Comparison of ENCODE assay signal across 27 mouse cellular contexts in the genomic region with DNA sequence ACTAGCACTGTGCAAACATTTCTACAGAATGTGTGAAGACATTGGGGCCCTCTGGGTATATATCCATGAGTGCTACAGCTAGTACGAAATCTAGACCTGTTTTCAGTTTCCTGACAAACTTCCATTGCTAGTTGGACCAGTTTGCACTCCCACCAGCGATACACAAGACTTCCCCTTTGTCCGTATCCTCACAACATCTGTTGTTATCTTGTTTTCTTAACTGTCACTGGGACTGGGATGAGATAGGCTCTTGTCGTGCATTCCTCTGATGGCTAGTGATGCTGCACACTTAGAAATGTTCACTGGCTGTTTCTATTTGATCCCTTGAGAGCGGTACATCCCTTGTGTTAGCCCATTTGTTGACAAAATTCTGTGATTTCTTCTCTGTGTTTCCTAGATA. TPM values are rescaled to one million over a fixed set of nuclear protein-coding genes. Genes with fewer than 3 reads are reported as not detected.
DNase-seq lines count a peak whose midpoint lies in the region; ATAC-seq and TF ChIP-seq lines count a peak whose summit lies in the region.
"Had no signal": no experiment of that assay in that cellular context is flagged by ENCODE, and none has a peak within 500 bp of the region (broad histone marks: within the 10 kb centered on the region; RNA-seq: fewer than 3 reads in every experiment).

No protein-coding gene starts in this region.

- no peak overlapping the region for H3K4me3 ChIP-seq in forebrain, embryonic 10.5 days
- H3K4me3 ChIP-seq in forebrain, postnatal 0 days (ENCODE audit: low read depth, low read length) = no peak overlapping the region
- H3K4me3 ChIP-seq in lung, embryonic 15.5 days = no peak overlapping the region
- H3K4me3 ChIP-seq in MEL (ENCODE audit: control insufficient read depth in 1 of 2, insufficient read depth in 1 of 2, low read depth in 2 of 2, low read length in 2 of 2) = no peak overlapping the region
- H3K4me3 ChIP-seq: embryonic facial prominence, embryonic 12.5 days; erythroblast, embryonic 14.5 days; heart, adult 2 months; heart, embryonic 10.5 days; heart, embryonic 13.5 days had no signal

- H3K4me2 ChIP-seq in forebrain, postnatal 0 days (ENCODE audit: low read depth) = no peak overlapping the region
- no peak overlapping the region for H3K4me2 ChIP-seq in lung, embryonic 15.5 days
- H3K4me2 ChIP-seq: embryonic facial prominence, embryonic 12.5 days; heart, embryonic 13.5 days; hindbrain, embryonic 14.5 days had no signal

- no peak for TF ChIP-seq RAD21 in MEL (IDR thresholded peaks at IDR 0.05; ENCODE audit: low read depth, low read length)

- H3K27me3 ChIP-seq in forebrain, embryonic 10.5 days (ENCODE audit: poor library complexity, severe bottlenecking) = peaks cover 3% of the 10 kb centered on the region; the same call in 1 of the 2 replicates
- no peaks in the 10 kb centered on the region for H3K27me3 ChIP-seq in forebrain, postnatal 0 days (ENCODE audit: insufficient read depth, low read length)
- H3K27me3 ChIP-seq in lung, embryonic 15.5 days = no peaks in the 10 kb centered on the region
- no peaks in the 10 kb centered on the region for H3K27me3 ChIP-seq in MEL (ENCODE audit: control insufficient read depth in 1 of 2, insufficient read depth in 2 of 2, low read length in 2 of 2)
- H3K27me3 ChIP-seq: embryonic facial prominence, embryonic 12.5 days; heart, embryonic 13.5 days had no signal

- no peaks in the 10 kb centered on the region for H3K79me2 ChIP-seq in MEL (ENCODE audit: control insufficient read depth, insufficient read depth, low read length, poor library complexity)

- no peak overlapping the region for H3K27ac ChIP-seq in forebrain, embryonic 10.5 days
- H3K27ac ChIP-seq in forebrain, postnatal 0 days (ENCODE audit: low read depth, low read length) = no peak overlapping the region
- H3K27ac ChIP-seq in lung, embryonic 15.5 days = peak overlapping the region; percentile 26; the same call in 1 of the 2 replicates
- H3K27ac ChIP-seq in MEL (ENCODE audit: control insufficient read depth, low read depth, low read length) = no peak overlapping the region
- H3K27ac ChIP-seq: embryonic facial prominence, embryonic 12.5 days; heart, adult 2 months; heart, embryonic 10.5 days; heart, embryonic 13.5 days; hindbrain, embryonic 14.5 days; hindbrain, postnatal 0 days had no signal

- peaks cover 9% of the 10 kb centered on the region for H3K9me3 ChIP-seq in forebrain, embryonic 10.5 days
- no peaks in the 10 kb centered on the region for H3K9me3 ChIP-seq in forebrain, postnatal 0 days (ENCODE audit: low read length)
- no peaks in the 10 kb centered on the region for H3K9me3 ChIP-seq in lung, embryonic 15.5 days
- H3K9me3 ChIP-seq in MEL (replicated peaks; ENCODE audit: insufficient read depth, low read length) = no peaks in the 10 kb centered on the region
- H3K9me3 ChIP-seq: heart, embryonic 10.5 days had no signal

- H3K9ac ChIP-seq in forebrain, postnatal 0 days = no peak overlapping the region
- H3K9ac ChIP-seq in lung, embryonic 15.5 days = no peak overlapping the region
- no peak overlapping the region for H3K9ac ChIP-seq in MEL (ENCODE audit: control insufficient read depth, low read depth, low read length, poor library complexity, severe bottlenecking)
- H3K9ac ChIP-seq: embryonic facial prominence, embryonic 12.5 days; heart, embryonic 13.5 days; hindbrain, embryonic 14.5 days had no signal

- peak; percentile 87 to 89 for TF ChIP-seq EP300 in MEL (IDR thresholded peaks at IDR 0.05; ENCODE audit: low read depth in 1 of 2, low read length in 2 of 2)

- no peak for ATAC-seq in forebrain, postnatal 0 days
- no peak for ATAC-seq in lung, embryonic 15.5 days (ENCODE audit: borderline replicate concordance, extremely low read depth, low FRiP score, low TSS enrichment)
- ATAC-seq in megakaryocyte-erythroid progenitor cell, adult 5-6 weeks (replicated peaks; ENCODE audit: low FRiP score, low TSS enrichment, poor library complexity, severe bottlenecking) = 0 out of 2 replicates have a peak, but pooled peaks have one; percentile 31
- ATAC-seq: forebrain, embryonic 14.5 days; hindbrain, postnatal 0 days; inflammation-experienced regulatory T-cells, adult 6 months had no signal

- WGBS in forebrain, embryonic 10.5 days = 71% methylated on average over 5 of the region's 5 CpGs
- WGBS in forebrain, postnatal 0 days = 75% methylated on average over 5 of the region's 5 CpGs
- 42% methylated on average over 5 of the region's 5 CpGs for WGBS in lung, embryonic 15.5 days

- peak; percentile 11 for DNase-seq in forebrain, embryonic 10.5 days (ENCODE audit: extremely low spot score, low spot score)
- DNase-seq in forebrain, postnatal 0 days = no peak
- no peak for DNase-seq in lung, postnatal 36 days
- peak; percentile 58 for DNase-seq in MEL (ENCODE audit: low read depth, low spot score)
- DNase-seq in adrenal gland, postnatal 4 days (ENCODE audit: low spot score in 2 of 2) = no peak
- DNase-seq: adrenal gland, adult 2 months; adrenal gland, postnatal 14 days; B cell, adult 2 months; cerebellum, adult 18-20 months; cerebellum, adult 9-10 months; cerebellum, postnatal 14 days; gastrocnemius, postnatal 10 days; gastrocnemius, postnatal 36 days; heart, adult 2 months; heart, postnatal 14 days; heart, postnatal 4 days had no signal

- peaks cover 13% of the 10 kb centered on the region for H3K4me1 ChIP-seq in forebrain, embryonic 10.5 days
- H3K4me1 ChIP-seq in forebrain, postnatal 0 days (ENCODE audit: insufficient read depth) = no peaks in the 10 kb centered on the region
- peaks cover 16% of the 10 kb centered on the region for H3K4me1 ChIP-seq in lung, embryonic 15.5 days
- peaks cover 17 to 24% of the 10 kb centered on the region in 2 experiments for H3K4me1 ChIP-seq in MEL (ENCODE audit: control insufficient read depth in 1 of 2, insufficient read depth in 2 of 2, low read length in 2 of 2)
- H3K4me1 ChIP-seq: embryonic facial prominence, embryonic 12.5 days had no signal

- H3K36me3 ChIP-seq in forebrain, embryonic 10.5 days (replicated peaks) = no peaks in the 10 kb centered on the region
- H3K36me3 ChIP-seq in forebrain, postnatal 0 days (ENCODE audit: insufficient read depth) = no peaks in the 10 kb centered on the region
- no peaks in the 10 kb centered on the region for H3K36me3 ChIP-seq in lung, embryonic 15.5 days
- H3K36me3 ChIP-seq in MEL (ENCODE audit: control insufficient read depth in 1 of 2, insufficient read depth in 2 of 2, low read length in 2 of 2) = peaks cover 0 to 21% of the 10 kb centered on the region in 2 experiments; a peak in 2 of 4 replicates
- H3K36me3 ChIP-seq: embryonic facial prominence, embryonic 12.5 days; G1E; heart, embryonic 10.5 days; heart, embryonic 13.5 days had no signal

- no peak for TF ChIP-seq POLR2A in MEL (IDR thresholded peaks at IDR 0.05; ENCODE audit: control insufficient read depth in 1 of 2, insufficient read depth in 1 of 2, low read depth in 1 of 2, low read length in 2 of 2, poor library complexity in 1 of 2)

- no peak for TF ChIP-seq CTCF in forebrain, postnatal 0 days (IDR thresholded peaks at IDR 0.05; ENCODE audit: low read depth)
- TF ChIP-seq CTCF in MEL (IDR thresholded peaks at IDR 0.05 in 2 of 3, conservative IDR thresholded peaks at IDR 0.05 in 1 of 3; ENCODE audit: control insufficient read depth in 1 of 3, insufficient read depth in 1 of 3, low read depth in 2 of 3, low read length in 3 of 3, poor library complexity in 1 of 3, severe bottlenecking in 1 of 3) = no peak

TF ChIP-seq in MEL, 35 proteins besides CTCF, POLR2A, EP300 and RAD21:
- TF ChIP-seq SIN3A (IDR thresholded peaks at IDR 0.05; ENCODE audit: low read length) = 0 out of 2 replicates have a peak, but pooled peaks have one; percentile 23
- peak; percentile 47 for TF ChIP-seq TAL1 (IDR thresholded peaks at IDR 0.05; ENCODE audit: low read length)
- TF ChIP-seq NELFE (IDR thresholded peaks at IDR 0.05; ENCODE audit: low read depth, low read length) = no peak
- peak; percentile 63; the same call in 1 of the 2 replicates for TF ChIP-seq ETS1 (IDR thresholded peaks at IDR 0.05; ENCODE audit: low read depth, low read length)
- peak; percentile 51; the same call in 1 of the 2 replicates for TF ChIP-seq RCOR1 (IDR thresholded peaks at IDR 0.05; ENCODE audit: low read depth, low read length)
- TF ChIP-seq TCF12 (IDR thresholded peaks at IDR 0.05; ENCODE audit: low read depth, low read length) = peak; percentile 81
- TF ChIP-seq GABPA (IDR thresholded peaks at IDR 0.05; ENCODE audit: low read depth, low read length) = no peak
- TF ChIP-seq GATA1 (IDR thresholded peaks at IDR 0.05; ENCODE audit: low read depth, low read length) = peak; percentile 93
- TF ChIP-seq POLR2AphosphoS2 (IDR thresholded peaks at IDR 0.05; ENCODE audit: low read length) = no peak
- peak; percentile 69 for TF ChIP-seq MYB (IDR thresholded peaks at IDR 0.05; ENCODE audit: low read depth, low read length)
- TF ChIP-seq BHLHE40 (IDR thresholded peaks at IDR 0.05; ENCODE audit: borderline replicate concordance, low read depth, low read length) = no peak
- no peak for TF ChIP-seq ZKSCAN1 (IDR thresholded peaks at IDR 0.05; ENCODE audit: low read depth, low read length)
- TF ChIP-seq MYC (IDR thresholded peaks at IDR 0.05; ENCODE audit: low read depth, low read length) = 0 out of 2 replicates have a peak, but pooled peaks have one; percentile 20

RNA-seq across cellular contexts. Expression of a gene that starts 49.0 kb away (rescaled TPM):
- polyA plus RNA-seq in forebrain, embryonic 10.5 days (2016; fragmentation: Nextera tagmentation; extraction: Ambion mirVana) = 114 TPM in 2 replicates
- 71.3 and 73.9 TPM in 2 replicates for total RNA-seq in forebrain, postnatal 0 days (2014; rRNA removed)
- 83.4 and 91.4 TPM in 2 replicates for polyA plus RNA-seq in forebrain, postnatal 0 days (2015; fragmentation: Nextera tagmentation; extraction: Ambion mirVana)
- 147 and 157 TPM in 2 replicates for polyA plus RNA-seq in lung, embryonic 15.5 days (2015; fragmentation: Nextera tagmentation; extraction: Ambion mirVana)
- total RNA-seq in MEL (2012; rRNA removed) = 35.3 and 36.8 TPM in 2 replicates
- polyA plus RNA-seq in MEL (2012; ENCODE audit: insufficient read depth in 1 of 2, insufficient read length in 2 of 2, low read depth in 1 of 2, low replicate concordance in 2 of 2, missing spikeins in 1 of 2) = 10 to 100 TPM in 1 of 2 experiments, not detected in 1; 43.3 TPM
- 38.9 and 51.7 TPM in 2 replicates for total RNA-seq in megakaryocyte-erythroid progenitor cell, adult 5-6 weeks (2014; fragmentation: Nextera tagmentation)
- 35.0 and 41.5 TPM in 2 replicates for total RNA-seq in megakaryocyte-erythroid progenitor cell, adult 5-6 weeks (2017)
- 100 to 1,000 TPM; 123 TPM for total RNA-seq in adrenal gland, postnatal 4 days (2021)

Comparison
In these comparisons a context has a peak if more than half of its experiments do, and no peak if none do; other contexts are left out.
1. DNase-seq: peak in forebrain, embryonic 10.5 days (single experiment) and MEL (single experiment); none in forebrain, postnatal 0 days (single experiment), lung, postnatal 36 days (single experiment) and adrenal gland, postnatal 4 days (0 of 2).